Mouse (Mus musculus) testis, postnatal 10 days (tissue): Measurements from ENCODE around the gene Mgrn1.

ENCODE experiments used
- DNase-seq: peaks from one replicate; pipeline ENCODE4 v3.0.0; 2021; ENCODE audit warnings: low spot score

Gene Mgrn1

GRCm38 (mm10) chr16:4909745-4910144, 23.7 kb downstream of the Mgrn1 start:
- no peak for DNase-seq

GRCm38 (mm10) chr16:4910758-4911157, 24.7 kb downstream of the Mgrn1 start:
- DNase-seq, result no peak

- no peak for DNase-seq
Observed at GRCm38 (mm10) chr16:4912074-4912648, 26.1 kb downstream of the Mgrn1 start.

GRCm38 (mm10) chr16:4912907-4913782, 27.1 kb downstream of the Mgrn1 start:
- DNase-seq, result no peak

- DNase-seq, result peak; percentile 93
Observed at GRCm38 (mm10) chr16:4913783-4914735, 28.0 kb downstream of the Mgrn1 start.

DNA sequence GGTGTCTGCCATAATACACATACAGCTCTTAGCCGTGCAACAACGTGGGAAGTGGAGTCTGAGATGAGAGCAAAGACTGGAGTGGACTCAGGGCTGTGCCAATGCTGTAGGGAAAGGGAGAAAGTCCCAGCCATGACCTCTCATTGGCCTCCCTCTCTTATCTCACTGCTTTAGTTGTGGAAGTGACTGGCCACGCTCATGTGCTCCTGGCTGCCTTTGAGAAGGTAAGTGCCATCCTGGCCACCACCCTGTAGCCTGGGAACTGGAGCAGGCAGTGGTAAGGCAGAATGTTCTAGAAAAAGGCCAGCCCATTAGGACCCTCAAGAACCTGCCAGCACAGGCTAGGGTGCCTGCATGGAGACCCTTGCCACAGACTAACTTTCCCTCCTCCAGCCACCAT, 29.9 kb downstream of the Mgrn1 start:
- DNase-seq, result no peak

GRCm38 (mm10) chr16:4916608-4917007, 30.6 kb downstream of the Mgrn1 start:
- no peak for DNase-seq

DNA sequence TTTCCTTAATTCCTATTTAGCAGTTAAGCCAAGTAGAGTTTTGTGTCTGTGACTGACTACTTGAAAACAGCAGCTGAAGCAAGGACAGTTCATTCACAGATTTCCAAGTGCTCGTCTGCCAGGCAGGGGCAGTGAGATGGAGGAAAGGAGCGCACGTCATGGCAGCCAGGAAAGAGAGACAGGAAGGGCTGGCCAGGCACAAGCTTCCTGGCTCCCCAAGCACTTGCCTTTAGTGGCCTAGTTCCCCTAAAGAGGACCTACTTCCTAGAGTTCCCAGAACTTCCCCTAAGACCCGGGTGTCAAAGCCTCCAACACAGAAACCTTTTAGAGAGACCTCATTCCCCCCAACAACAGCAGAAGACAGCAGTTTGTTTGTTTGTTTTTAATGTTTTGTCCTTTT, 34.5 kb downstream of the Mgrn1 start:
- no peak for DNase-seq

GRCm38 (mm10) chr16:4922481-4922880, 36.4 kb downstream of the Mgrn1 start:
- DNase-seq, result no peak

DNA sequence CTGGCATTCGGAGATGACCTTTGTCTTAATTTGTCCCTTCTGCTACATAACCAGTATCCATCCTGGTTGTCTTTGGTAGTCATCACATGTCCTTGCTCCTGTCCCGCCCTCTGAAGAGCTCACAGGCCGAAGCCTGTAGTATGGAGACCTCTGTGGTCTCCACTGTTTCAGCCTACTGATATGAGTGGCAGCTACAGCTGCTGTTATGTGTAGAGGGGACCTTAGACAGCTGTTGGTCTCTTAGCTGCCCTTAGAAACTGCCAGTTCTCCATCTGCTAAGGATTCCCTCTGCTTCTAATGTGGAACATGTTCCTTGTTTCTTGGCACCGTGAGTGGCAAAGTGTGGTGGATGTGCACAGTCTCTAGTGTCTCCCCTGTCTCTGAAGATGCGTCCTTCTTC, 37.9 kb downstream of the Mgrn1 start:
- DNase-seq, result no peak

DNA sequence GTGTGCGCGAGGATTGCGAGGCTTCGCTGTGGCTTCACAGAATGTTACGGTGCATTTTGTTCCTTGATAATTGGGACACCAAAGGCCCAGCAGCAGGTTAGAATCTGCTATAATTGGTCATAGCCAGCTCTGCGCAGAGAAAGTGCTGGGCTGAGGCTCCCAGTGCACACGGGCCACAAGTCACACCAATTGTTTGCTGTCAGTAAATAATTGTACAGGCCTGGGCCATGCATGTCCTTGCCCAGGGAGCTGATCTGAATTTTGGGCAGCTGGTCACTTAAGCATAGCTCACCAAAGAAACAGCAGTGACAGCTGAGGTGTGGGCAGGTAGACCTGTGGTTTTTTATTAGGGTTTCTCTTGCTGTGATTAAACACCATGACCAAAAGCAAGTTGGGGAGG, 41.9 kb downstream of the Mgrn1 start:
- DNase-seq, result no peak

GRCm38 (mm10) chr16:4928474-4928873, 42.4 kb downstream of the Mgrn1 start:
- no peak for DNase-seq

- no peak for DNase-seq
Observed at GRCm38 (mm10) chr16:4932429-4932828, 46.4 kb downstream of the Mgrn1 start.

- DNase-seq, result no peak
Observed at GRCm38 (mm10) chr16:4935430-4935829, 49.4 kb downstream of the Mgrn1 start.

GRCm38 (mm10) chr16:4935931-4936703, 50.1 kb downstream of the Mgrn1 start:
- DNase-seq, result no peak

- DNase-seq, result no peak
Observed at GRCm38 (mm10) chr16:4937351-4938190, 51.5 kb downstream of the Mgrn1 start.

GRCm38 (mm10) chr16:4938461-4938860, 52.4 kb downstream of the Mgrn1 start, which contains the start of gene Nudt16l1:
Gene Nudt16l1, plus strand, starts transcription at chr16:4938761.
- no peak for DNase-seq

GRCm38 (mm10) chr16:4938989-4939388, 52.9 kb downstream of the Mgrn1 start:
- DNase-seq, result peak; percentile 98

DNA sequence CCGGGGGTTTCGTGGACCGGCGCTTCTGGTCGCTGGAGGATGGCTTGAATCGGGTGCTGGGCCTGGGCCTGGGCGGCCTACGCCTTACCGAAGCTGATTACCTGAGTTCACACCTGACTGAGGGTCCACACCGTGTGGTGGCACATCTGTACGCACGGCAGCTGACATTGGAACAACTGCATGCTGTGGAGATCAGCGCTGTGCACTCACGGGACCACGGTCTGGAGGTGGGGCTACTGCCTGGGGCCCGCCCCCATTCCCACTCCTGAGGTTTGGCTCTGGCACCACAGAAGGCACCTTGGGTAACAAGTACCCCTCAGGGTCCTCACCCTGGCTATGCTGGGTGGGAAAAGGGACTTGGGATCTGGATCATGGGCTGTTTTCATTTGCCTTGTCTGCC, 53.4 kb downstream of the Mgrn1 start:
- peak; percentile 67 for DNase-seq

DNA sequence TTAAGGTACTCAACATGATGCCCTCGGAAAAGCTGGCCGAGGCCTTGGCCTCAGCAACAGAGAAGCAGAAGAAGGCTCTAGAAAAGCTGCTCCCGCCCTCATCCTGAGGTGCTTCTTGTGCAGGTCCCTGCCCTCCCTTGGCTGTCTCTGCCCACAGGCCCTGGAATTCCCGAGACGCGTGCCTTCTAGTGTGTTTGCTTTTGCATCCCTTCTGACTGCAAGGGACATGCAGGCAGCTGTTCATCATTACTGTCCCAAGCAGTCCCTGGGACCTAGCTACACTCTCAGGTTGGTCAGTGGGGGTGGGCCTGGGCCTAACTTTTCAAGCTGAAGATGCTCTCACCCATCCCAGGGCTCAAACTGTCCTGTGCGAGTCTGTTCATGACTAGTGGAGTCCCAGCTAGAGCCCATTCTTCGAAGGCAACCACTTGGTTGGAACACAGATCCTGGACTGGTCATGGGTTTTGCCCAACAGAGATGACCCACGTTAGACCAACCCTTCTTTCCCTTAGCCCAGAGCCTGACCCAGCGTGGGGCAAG, 54.3 kb downstream of the Mgrn1 start:
- no peak for DNase-seq
